Mouse (Mus musculus) cerebellum, postnatal 25 days (tissue): ENCODE results near the gene Apoe.
A peak's percentile ranks its signal among the peaks of the same experiment; 100 is the strongest.

Experiments
- DNase-seq, 2 experiments: peaks; one replicate each; pipeline ENCODE4 v3.0.0; 2021; ENCODE audit warnings: mixed read lengths in 2 of 2

Apoe gene

GRCm38 (mm10) chr7:19663940-19664339 is 35.0 kb downstream of the Apoe start:
- peak in 1 of 2 experiments; percentile 21 for DNase-seq

- DNase-seq: no peak
Measured at GRCm38 (mm10) chr7:19652614-19653013, 46.4 kb downstream of the Apoe start.

- no peak for DNase-seq
Measured at GRCm38 (mm10) chr7:19651063-19651786, 47.8 kb downstream of the Apoe start.
